In the genomic region with DNA sequence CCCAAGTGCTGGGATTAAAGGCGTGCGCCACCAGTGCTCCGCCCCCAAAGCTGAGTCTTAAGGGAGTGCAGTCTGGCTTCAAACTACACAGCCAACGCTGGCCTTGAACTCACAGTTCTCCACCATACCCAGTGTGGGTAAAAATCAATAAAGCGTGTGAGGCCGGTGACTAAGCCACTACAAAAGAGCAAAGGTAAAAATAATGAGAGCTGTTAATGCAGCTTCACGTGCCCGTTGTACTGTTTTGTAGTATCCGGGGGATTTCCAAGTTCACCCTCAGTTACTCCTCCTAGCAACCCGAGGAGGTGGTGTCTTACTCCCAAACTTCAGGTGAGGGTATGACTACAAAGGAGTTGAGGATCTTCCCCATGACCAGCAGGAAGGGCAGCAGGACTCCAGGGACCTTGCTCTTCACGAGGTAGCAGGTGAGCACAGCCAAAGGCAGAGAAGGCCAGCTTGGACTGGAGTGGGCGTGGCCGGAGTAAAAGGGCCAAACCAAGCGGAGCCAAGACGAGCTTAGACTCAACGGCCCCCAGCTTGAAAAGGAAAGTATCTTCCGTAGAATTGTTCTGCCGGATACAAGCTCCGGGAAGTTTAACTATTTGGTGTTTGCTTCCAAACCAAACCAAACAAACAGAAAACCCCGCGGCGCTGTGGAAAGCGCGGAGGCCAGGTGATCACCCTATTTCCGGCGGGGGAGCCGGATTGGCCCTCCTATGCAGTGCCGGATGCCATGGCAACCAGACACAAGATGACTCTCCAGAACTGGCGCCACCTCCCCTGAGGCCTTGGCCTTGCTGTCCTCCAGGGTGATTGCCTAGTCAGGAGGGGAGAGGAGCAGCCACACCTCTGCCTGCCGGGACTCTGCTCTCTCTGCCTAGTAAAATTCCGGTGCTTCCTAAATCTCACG, we compare ENCODE assay signal across 8 mouse cellular contexts. TPM values are rescaled to one million over a fixed set of nuclear protein-coding genes. Genes with fewer than 3 reads are reported as not detected.
A peak's percentile ranks its signal among the peaks of the same experiment; 100 is the strongest.
DNase-seq lines count a peak whose midpoint lies in the region; ATAC-seq lines count a peak whose summit lies in the region.

No protein-coding gene starts in this region.

- H3K4me2 ChIP-seq in forebrain, embryonic 14.5 days (ENCODE audit: low read length) = peak overlapping the region; percentile 59

- peaks cover 16% of the 10 kb centered on the region for H3K4me1 ChIP-seq in forebrain, embryonic 14.5 days (ENCODE audit: control insufficient read depth, insufficient read depth, low read length)

- H3K9ac ChIP-seq in forebrain, embryonic 14.5 days (ENCODE audit: low read length) = peak overlapping the region; percentile 56

- peak overlapping the region; percentile 25 for H3K4me3 ChIP-seq in forebrain, embryonic 14.5 days (ENCODE audit: low read depth, low read length)

- peak; percentile 91 for DNase-seq in MN1 (ENCODE audit: low spot score)
- DNase-seq in c-Kit-positive CD71-positive TER-119-negative erythroid progenitor cells, embryonic 14.5 days (ENCODE audit: low read depth) = peak; percentile 86
- peak; percentile 71 for DNase-seq in forebrain, embryonic 14.5 days (ENCODE audit: low spot score)
- DNase-seq in heart, postnatal 25 days (ENCODE audit: low spot score) = peak; percentile 57
- peak; percentile 77 for DNase-seq in large intestine, adult 2 months (ENCODE audit: low read depth, low spot score)
- DNase-seq in lung, postnatal 36 days = peak; percentile 91
- peak; percentile 79 for DNase-seq in retina, embryonic 14.5 days (ENCODE audit: low spot score)
- DNase-seq in thymus, postnatal 25 days = peak; percentile 74

- no peaks in the 10 kb centered on the region for H3K36me3 ChIP-seq in forebrain, embryonic 14.5 days (ENCODE audit: control insufficient read depth, insufficient read depth, low read length)

- 7% methylated on average over 32 of the region's 32 CpGs for WGBS in forebrain, embryonic 14.5 days
- WGBS in large intestine, adult 2 months = 7% methylated on average over 32 of the region's 32 CpGs

- H3K27ac ChIP-seq in forebrain, embryonic 14.5 days (ENCODE audit: low read depth, low read length) = no peak overlapping the region; the same call in 1 of the 2 replicates

- no peaks in the 10 kb centered on the region for H3K9me3 ChIP-seq in forebrain, embryonic 14.5 days (replicated peaks; ENCODE audit: control insufficient read depth, low read length)

- ATAC-seq in forebrain, embryonic 14.5 days = peak; percentile 68; the same call in 1 of the 2 replicates

- H3K27me3 ChIP-seq in forebrain, embryonic 14.5 days (replicated peaks; ENCODE audit: control insufficient read depth, insufficient read depth, low read length) = no peaks in the 10 kb centered on the region

- intact Hi-C loops in heart, postnatal 25 days (cut with DNase I) = no loop called here

RNA-seq across cellular contexts. Expression of gene Smad6, which starts 27.9 kb away (rescaled TPM):
- 1.8 and 1.9 TPM in 2 replicates for polyA plus RNA-seq in forebrain, embryonic 14.5 days (2014; fragmentation: Nextera tagmentation; extraction: Ambion mirVana)
- 10 to 100 TPM in 1 of 2 experiments, 1 to 10 TPM in 1; 9.8 to 13.6 TPM for total RNA-seq in heart, postnatal 25 days (2021)
- polyA plus RNA-seq in large intestine, adult 2 months (2012; rRNA removed) = 14.6 and 21.9 TPM in 2 replicates
